Mouse (Mus musculus) stomach, postnatal 0 days (tissue): ENCODE data around the gene Rffl. TPM values are rescaled to one million over a fixed set of nuclear protein-coding genes. Genes with fewer than 3 reads are reported as not detected.

ENCODE experiments used
- ATAC-seq: fragments of 200-750 bp; cut with Nextera tagmentation; 2 replicates; pipeline ENCODE4 v1.8.0; 2017; ENCODE audit not compliant: low FRiP score, low TSS enrichment
- DNase-seq: peaks from one replicate; pipeline ENCODE4 v3.0.0-alpha.2; 2016; ENCODE audit warnings: low spot score
- H3K27ac ChIP-seq: fragments of 300-500 bp; sonication (generic); replicated peaks from 2 replicates; pipeline ENCODE4 v1.5.1; 2014; ENCODE audit warnings: mild to moderate bottlenecking, control low read depth
- H3K27me3 ChIP-seq: fragments of 300-500 bp; sonication (generic); 2 replicates; pipeline ENCODE4 v1.6.1; 2014; ENCODE audit warnings: low read length; ENCODE audit not compliant: control insufficient read depth, insufficient read depth
- H3K36me3 ChIP-seq: fragments of 300-500 bp; sonication (generic); 2 replicates; pipeline ENCODE4 v1.6.1; 2014; ENCODE audit warnings: low read length, mixed read lengths; ENCODE audit not compliant: control insufficient read depth, insufficient read depth
- H3K4me1 ChIP-seq: fragments of 300-500 bp; sonication (generic); replicated peaks from 2 replicates; pipeline ENCODE4 v1.6.1; 2014; ENCODE audit warnings: antibody characterized with exemption; ENCODE audit not compliant: control insufficient read depth, insufficient read depth
- H3K4me2 ChIP-seq: fragments of 300-500 bp; sonication (generic); replicated peaks from 2 replicates; pipeline ENCODE4 v1.6.1; 2014; ENCODE audit warnings: low read depth, mild to moderate bottlenecking, control low read depth, moderate library complexity
- H3K4me3 ChIP-seq: fragments of 300-500 bp; sonication (generic); 2 replicates; pipeline ENCODE4 v1.5.1; 2014; ENCODE audit warnings: low read depth, low read length, control low read depth
- H3K9ac ChIP-seq: fragments of 300-500 bp; sonication (generic); 2 replicates; pipeline ENCODE4 v1.6.1; 2014; ENCODE audit warnings: mild to moderate bottlenecking, low read length, control low read depth, mixed read lengths
- H3K9me3 ChIP-seq: fragments of 300-500 bp; sonication (generic); 2 replicates; pipeline ENCODE4 v1.6.1; 2016; ENCODE audit warnings: low read length; ENCODE audit not compliant: control insufficient read depth
- CTCF ChIP-seq: IDR thresholded peaks from 2 replicates; pipeline ENCODE4 v1.5.1; 2016; ENCODE audit warnings: antibody characterized with exemption, low read depth, mild to moderate bottlenecking, moderate library complexity
- EP300 ChIP-seq: optimal IDR thresholded peaks from 2 replicates; pipeline ENCODE3; 2016; ENCODE audit warnings: antibody characterized with exemption
- WGBS: fragments of 180-500 bp; shearing (Covaris S2); extraction: QIAGEN DNeasy Blood & Tissue Kit; methylation state at CpG from one replicate; pipeline ENCODE4 v1.1.7; 2014; 5-methylcytosine and 5-hydroxymethylcytosine counted together
- polyA plus RNA-seq: library from polyadenylated mRNA; unstranded; fragments of >200 nt; fragmentation: Nextera tagmentation; extraction: Ambion mirVana; gene quantifications from 2 replicates; pipeline ENCODE4 v1.2.1, GENCODE M21; 2015

Gene Rffl
- polyA plus RNA-seq, 1 experiment from 2014 or later: 16.4 TPM

GRCm38 (mm10) chr11:82783453-82783852 is 87.6 kb downstream of the Rffl start:
- TF ChIP-seq CTCF: no peak
- no peak for TF ChIP-seq EP300
- H3K9me3 ChIP-seq: no peaks in the 10 kb centered on the region
- H3K9ac ChIP-seq: no peak overlapping the region
- H3K27ac ChIP-seq: peak overlapping the region; percentile 65; the same call in 1 of the 2 replicates
- no peak overlapping the region for H3K4me3 ChIP-seq
- H3K4me2 ChIP-seq: 0 out of 2 replicates have a peak overlapping the region, but pooled peaks have one; percentile 25
- H3K27me3 ChIP-seq: no peaks in the 10 kb centered on the region
- H3K36me3 ChIP-seq: peaks cover 3% of the 10 kb centered on the region; the same call in 1 of the 2 replicates
- 78% methylated on average over 11 of the region's 11 CpGs for WGBS
- no peaks in the 10 kb centered on the region; the same call in 1 of the 2 replicates for H3K4me1 ChIP-seq
- ATAC-seq (no peak; the same call in 1 of the 2 replicates), DNase-seq (no peak)

DNA sequence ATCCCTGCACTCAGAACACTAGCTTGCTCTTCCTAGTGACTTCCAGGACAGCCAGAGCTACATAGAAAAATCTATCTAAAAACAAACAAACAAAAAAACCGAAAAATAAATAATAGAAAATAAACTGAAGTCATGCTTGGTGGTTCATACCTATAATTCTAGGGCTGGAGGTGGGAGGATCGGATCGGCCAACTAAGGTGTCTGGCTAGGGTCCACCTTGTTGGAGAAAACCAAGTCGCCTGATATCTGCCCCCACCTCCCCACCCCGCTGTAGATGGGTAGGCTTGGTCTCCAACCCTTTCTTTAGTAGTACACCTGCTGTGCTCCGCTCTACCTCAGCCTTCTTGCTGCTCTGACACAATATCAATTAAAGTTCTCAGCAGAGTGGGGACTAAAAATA is 88.8 kb downstream of the Rffl start:
- peak overlapping the region; percentile 62 for H3K4me2 ChIP-seq
- H3K4me1 ChIP-seq: no peaks in the 10 kb centered on the region; the same call in 1 of the 2 replicates
- H3K27ac ChIP-seq: no peak overlapping the region; the same call in none of the 2 replicates
- H3K4me3 ChIP-seq: peak overlapping the region; percentile 95
- H3K9me3 ChIP-seq: no peaks in the 10 kb centered on the region
- H3K36me3 ChIP-seq: 0 out of 2 replicates have a peak, but pooled peaks cover 3% of the 10 kb centered on the region
- no peak for ATAC-seq
- WGBS: 44% methylated on average over 6 of the region's 6 CpGs
- DNase-seq: no peak
- no peaks in the 10 kb centered on the region for H3K27me3 ChIP-seq
- TF ChIP-seq EP300 (no peak), CTCF (no peak)
- peak overlapping the region; percentile 97 for H3K9ac ChIP-seq

DNA sequence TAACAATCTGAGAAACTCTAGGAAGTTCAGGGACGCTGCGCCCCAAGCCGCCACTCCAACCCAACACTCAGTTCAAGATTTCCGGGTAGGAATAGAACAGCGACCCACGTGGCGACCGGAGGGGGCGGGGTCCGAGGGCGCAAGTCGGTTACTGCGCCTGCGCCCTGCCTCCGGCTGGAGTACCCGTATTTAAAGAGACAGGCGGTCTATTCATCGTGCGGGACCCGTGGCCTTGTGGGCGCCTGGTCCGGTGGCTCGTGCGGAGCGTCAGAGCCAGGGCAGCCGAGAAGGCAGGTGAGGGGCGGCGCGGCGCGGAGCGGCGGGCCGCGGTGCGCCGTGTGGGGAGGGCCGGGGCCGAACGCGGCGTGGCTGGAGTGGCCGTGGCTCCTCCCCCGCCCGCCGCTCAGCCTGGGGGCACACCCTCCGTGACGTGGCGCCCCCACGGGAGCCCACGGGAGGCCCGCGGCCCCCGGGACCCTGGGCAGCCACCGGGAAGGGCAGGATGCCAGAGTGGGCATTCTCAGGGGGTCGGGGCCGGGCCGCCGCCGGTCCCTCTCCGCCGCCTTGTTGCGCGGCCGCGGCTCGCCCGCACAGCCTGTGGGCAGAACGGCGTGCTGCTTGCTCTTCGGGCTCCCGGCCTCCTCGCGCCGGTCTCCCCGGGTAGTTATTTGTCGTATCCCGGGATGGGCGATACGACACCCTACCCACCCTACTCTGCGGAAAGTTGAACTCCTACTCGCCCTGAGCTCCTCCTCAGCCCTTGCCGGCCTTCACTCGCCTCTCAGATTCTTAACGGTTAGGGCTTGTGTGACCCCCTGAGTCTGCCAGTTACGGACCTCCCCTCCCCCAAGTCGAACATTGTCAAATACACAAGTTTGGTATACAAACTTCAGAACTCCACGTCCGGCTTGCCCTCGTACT is 89.8 kb downstream of the Rffl start, which contains the start of gene Lig3:
TSS of gene Lig3 (plus strand) at position 126 of the 921 bp plus-strand sequence.
- Histone ChIP-seq H3K9me3 (no peaks in the 10 kb centered on the region), H3K27me3 (no peaks in the 10 kb centered on the region), H3K27ac (peak within 1 kb of the TSS; percentile 97), H3K9ac (peak within 1 kb of the TSS; percentile 97), H3K4me2 (peak within 1 kb of the TSS; percentile 62), H3K4me3 (peak within 1 kb of the TSS; percentile 95), H3K36me3 (0 out of 2 replicates have a peak, but pooled peaks cover 3% of the 10 kb centered on the region), H3K4me1 (no peaks in the 10 kb centered on the region; the same call in 1 of the 2 replicates)
- DNase-seq (peak; percentile 95), ATAC-seq (peak; percentile 94)
- under 1% methylated on average over 73 of the region's 90 CpGs for WGBS
- peak; percentile 23; the same call in 1 of the 2 replicates for TF ChIP-seq CTCF
- no peak for TF ChIP-seq EP300

DNA sequence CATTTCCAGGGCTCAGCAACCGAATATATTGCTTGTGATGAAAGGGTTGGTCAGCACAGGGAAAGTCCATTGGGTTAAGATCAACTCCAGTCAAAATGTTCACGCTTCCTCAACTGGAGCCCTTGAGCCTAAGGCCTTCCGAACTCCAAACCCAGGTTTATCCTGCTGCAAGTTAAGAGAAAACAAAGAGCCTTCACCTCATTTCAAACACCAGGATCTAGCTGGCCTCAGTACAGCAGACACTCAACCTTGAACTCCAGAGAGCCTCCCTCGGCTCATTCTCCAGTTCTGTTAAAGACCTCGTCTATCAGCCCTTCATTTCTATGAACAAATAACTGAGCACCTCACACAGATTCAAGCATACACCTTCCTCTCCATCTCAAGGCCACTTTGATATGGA is 90.9 kb downstream of the Rffl start:
- TF ChIP-seq EP300: no peak
- no peak for TF ChIP-seq CTCF
- peak overlapping the region; percentile 97 for H3K27ac ChIP-seq
- 0 out of 2 replicates have a peak, but pooled peaks cover 3% of the 10 kb centered on the region for H3K36me3 ChIP-seq
- no peaks in the 10 kb centered on the region for H3K9me3 ChIP-seq
- ATAC-seq (no peak), DNase-seq (no peak)
- H3K4me1 ChIP-seq: no peaks in the 10 kb centered on the region; the same call in 1 of the 2 replicates
- H3K27me3 ChIP-seq: no peaks in the 10 kb centered on the region
- 29% methylated on average over 5 of the region's 5 CpGs for WGBS
- H3K4me3 ChIP-seq: peak overlapping the region; percentile 95
- H3K4me2 ChIP-seq: peak overlapping the region; percentile 62
- H3K9ac ChIP-seq: peak overlapping the region; percentile 97

- H3K4me3 ChIP-seq: peak overlapping the region; percentile 91
- H3K9me3 ChIP-seq: no peaks in the 10 kb centered on the region
- under 1% methylated on average over 28 of the region's 28 CpGs for WGBS
- no peaks in the 10 kb centered on the region for H3K27me3 ChIP-seq
- peak overlapping the region; percentile 91 for H3K9ac ChIP-seq
- peak overlapping the region; percentile 90 for H3K27ac ChIP-seq
- 0 out of 2 replicates have a peak, but pooled peaks cover 4% of the 10 kb centered on the region for H3K4me1 ChIP-seq
- DNase-seq: no peak
- peaks cover 3% of the 10 kb centered on the region; the same call in 1 of the 2 replicates for H3K36me3 ChIP-seq
- TF ChIP-seq EP300: no peak
- TF ChIP-seq CTCF: no peak
- peak; percentile 69 for ATAC-seq
- H3K4me2 ChIP-seq: peak overlapping the region; percentile 93
These were observed 106.5 kb downstream of the Rffl start for GRCm38 (mm10) chr11:82764438-82764924.
